Mouse (Mus musculus) cerebellum, postnatal 36 days (tissue): ENCODE data around the gene Gnl1.
A peak's percentile ranks its signal among the peaks of the same experiment; 100 is the strongest.
"Not testable (repeated sequence)": the region's sequence is repeated elsewhere in the genome, so short reads cannot be mapped to it uniquely, and the experiment has no call there.

Source experiments
- DNase-seq, 2 experiments: peaks; one replicate each; pipeline ENCODE4 v3.0.0; 2021 to 2022; ENCODE audit warnings: mixed read lengths in 2 of 2

The Gnl1 gene

GRCm38 (mm10) chr17:35979401-35980362 lies at the start of gene Gnl1, which contains the start of gene Prr3:
TSS of gene Gnl1 (plus strand) at chr17:35979851.
TSS of gene Prr3 (minus strand) at chr17:35980236.
- DNase-seq = peak; percentile 91 to 95

- no peak for DNase-seq
Observed at GRCm38 (mm10) chr17:35930627-35931026, 49.0 kb upstream of the Gnl1 start.

- no peak for DNase-seq
Observed at GRCm38 (mm10) chr17:35932608-35933007, 47.0 kb upstream of the Gnl1 start.

- DNase-seq = not testable (repeated sequence)
Observed at GRCm38 (mm10) chr17:35935763-35936162, 43.9 kb upstream of the Gnl1 start.

GRCm38 (mm10) chr17:35937700-35938348 lies 41.8 kb upstream of the Gnl1 start:
- peak; percentile 50 to 52 for DNase-seq

GRCm38 (mm10) chr17:35939108-35939507 lies 40.5 kb upstream of the Gnl1 start:
- no peak for DNase-seq

- no peak for DNase-seq
Observed at GRCm38 (mm10) chr17:35939941-35940340, 39.7 kb upstream of the Gnl1 start.

- DNase-seq = not testable (repeated sequence)
Observed at GRCm38 (mm10) chr17:35950946-35951345, 28.7 kb upstream of the Gnl1 start.

- DNase-seq = not testable (repeated sequence)
Observed at GRCm38 (mm10) chr17:35952559-35952958, 27.1 kb upstream of the Gnl1 start.

- no peak for DNase-seq
Observed at GRCm38 (mm10) chr17:35954665-35955064, 25.0 kb upstream of the Gnl1 start.

GRCm38 (mm10) chr17:35958533-35959223 lies 21.0 kb upstream of the Gnl1 start:
- DNase-seq = no peak

GRCm38 (mm10) chr17:35963279-35963678 lies 16.4 kb upstream of the Gnl1 start:
- no peak for DNase-seq

GRCm38 (mm10) chr17:35967621-35968020 lies 12.0 kb upstream of the Gnl1 start:
- DNase-seq = no peak

- peak; percentile 98 to 99 for DNase-seq
Observed at GRCm38 (mm10) chr17:35969418-35970389, 9.9 kb upstream of the Gnl1 start, which contains the start of gene Abcf1. TSS of gene Abcf1 (minus strand) at chr17:35969761.

- no peak for DNase-seq
Observed at GRCm38 (mm10) chr17:35972131-35972530, 7.5 kb upstream of the Gnl1 start.

GRCm38 (mm10) chr17:35978811-35979400 lies 745 bp upstream of the Gnl1 start:
- DNase-seq = no peak

- peak; percentile 59 to 67 for DNase-seq
Observed at GRCm38 (mm10) chr17:35980363-35980754, 708 bp downstream of the Gnl1 start.

- no peak for DNase-seq
Observed at GRCm38 (mm10) chr17:35981776-35982175, 2.1 kb downstream of the Gnl1 start.

- no peak for DNase-seq
Observed at GRCm38 (mm10) chr17:35991781-35992180, 12.1 kb downstream of the Gnl1 start.

GRCm38 (mm10) chr17:35993675-35994074 lies 14.0 kb downstream of the Gnl1 start:
- DNase-seq = peak; percentile 79 to 80

- DNase-seq = peak; percentile 78 to 79
Observed at GRCm38 (mm10) chr17:35994175-35994878, 14.7 kb downstream of the Gnl1 start.
